Comparison of ENCODE assay signal across 11 mouse cellular contexts in genomic region chr4:98727295-98727958, GRCm38 (mm10). TPM values are rescaled to one million over a fixed set of nuclear protein-coding genes. Genes with fewer than 3 reads are reported as not detected.
DNase-seq lines count a peak whose midpoint lies in the region; ATAC-seq and TF ChIP-seq lines count a peak whose summit lies in the region.
"Had no signal": no experiment of that assay in that cellular context is flagged by ENCODE, and none has a peak within 500 bp of the region (broad histone marks: within the 10 kb centered on the region; RNA-seq: fewer than 3 reads in every experiment).

No protein-coding gene starts in this region.

- H3K4me1 ChIP-seq in hindbrain, embryonic 15.5 days (replicated peaks) = peaks cover 20% of the 10 kb centered on the region
- peaks cover 17% of the 10 kb centered on the region for H3K4me1 ChIP-seq in midbrain, embryonic 12.5 days

- no peak for ATAC-seq in hindbrain, embryonic 15.5 days (ENCODE audit: low FRiP score, low read depth)
- ATAC-seq in midbrain, embryonic 12.5 days (ENCODE audit: low FRiP score, low read depth) = no peak
- ATAC-seq in megakaryocyte, adult 5-6 weeks (ENCODE audit: poor library complexity, severe bottlenecking) = no peak

- no peak overlapping the region for H3K9ac ChIP-seq in hindbrain, embryonic 15.5 days
- H3K9ac ChIP-seq in midbrain, embryonic 12.5 days (replicated peaks) = no peak overlapping the region

- no peaks in the 10 kb centered on the region for H3K36me3 ChIP-seq in hindbrain, embryonic 15.5 days
- H3K36me3 ChIP-seq in midbrain, embryonic 12.5 days = no peaks in the 10 kb centered on the region

- DNase-seq in embryo, embryonic 10 days (ENCODE audit: low spot score) = peak; percentile 45
- DNase-seq in embryo, embryonic 10.5 days (ENCODE audit: low spot score) = no peak
- DNase-seq in brain, embryonic 14.5 days (ENCODE audit: low read depth) = peak; percentile 19
- DNase-seq in adrenal gland, postnatal 36 days = no peak
- DNase-seq in layer of hippocampus, adult 9-10 months (ENCODE audit: low spot score) = no peak

- no peak for TF ChIP-seq CTCF in brain, embryonic 14.5 days (IDR thresholded peaks at IDR 0.05; ENCODE audit: borderline replicate concordance, extremely low read depth, insufficient read depth, insufficient read length)

- 4% methylated on average over 21 of the region's 21 CpGs for WGBS in hindbrain, embryonic 15.5 days
- 2% methylated on average over 21 of the region's 21 CpGs for WGBS in midbrain, embryonic 12.5 days

- no peak for TF ChIP-seq POLR2A in brain, embryonic 14.5 days (IDR thresholded peaks at IDR 0.05; ENCODE audit: borderline replicate concordance, extremely low read depth, insufficient read depth, insufficient read length, poor library complexity, severe bottlenecking)

- peak overlapping the region; percentile 56 for H3K4me2 ChIP-seq in hindbrain, embryonic 15.5 days
- peak overlapping the region; percentile 55 for H3K4me2 ChIP-seq in midbrain, embryonic 12.5 days (replicated peaks)

- peak overlapping the region; percentile 29 for H3K4me3 ChIP-seq in hindbrain, embryonic 15.5 days
- peak overlapping the region; percentile 35 for H3K4me3 ChIP-seq in midbrain, embryonic 12.5 days
- H3K4me3 ChIP-seq: myocyte had no signal

- H3K9me3 ChIP-seq in hindbrain, embryonic 15.5 days = no peaks in the 10 kb centered on the region
- no peaks in the 10 kb centered on the region for H3K9me3 ChIP-seq in midbrain, embryonic 12.5 days

- H3K27ac ChIP-seq in hindbrain, embryonic 15.5 days (replicated peaks) = no peak overlapping the region
- no peak overlapping the region for H3K27ac ChIP-seq in midbrain, embryonic 12.5 days (replicated peaks)

- peaks cover 35% of the 10 kb centered on the region for H3K27me3 ChIP-seq in hindbrain, embryonic 15.5 days
- H3K27me3 ChIP-seq in midbrain, embryonic 12.5 days = peaks cover 40% of the 10 kb centered on the region

RNA-seq across cellular contexts. Expression of gene L1td1, which starts 0.9 kb away (rescaled TPM):
- 0.04 and 0.31 TPM in 2 replicates for polyA plus RNA-seq in brain, embryonic 14.5 days (2012; rRNA removed)
- polyA plus RNA-seq in hindbrain, embryonic 15.5 days (2015; fragmentation: Nextera tagmentation; extraction: Ambion mirVana) = 0.08 TPM in 1 of 2 replicates, not detected in the other
- polyA plus RNA-seq in midbrain, embryonic 12.5 days (2016; fragmentation: Nextera tagmentation; extraction: Ambion mirVana) = 0.28 TPM in 1 of 2 replicates, not detected in the other
- total RNA-seq in megakaryocyte, adult 5-6 weeks (2015) = not detected in 2 replicates
- total RNA-seq in megakaryocyte, adult 5-6 weeks (2017) = not detected in 2 replicates
- total RNA-seq in adrenal gland, postnatal 36 days (2021) = not detected
- total RNA-seq: adrenal gland, postnatal 14 days had no signal
- polyA plus RNA-seq: gonadal fat pad, adult 2 months; myocyte had no signal

Comparison
In these comparisons a context has a peak if more than half of its experiments do, and no peak if none do; other contexts are left out.
1. DNase-seq: peak in embryo, embryonic 10 days (single experiment) and brain, embryonic 14.5 days (single experiment); none in embryo, embryonic 10.5 days (single experiment), adrenal gland, postnatal 36 days (0 of 2) and layer of hippocampus, adult 9-10 months (single experiment).